Mouse (Mus musculus): ENCODE measurements at regions not wholly inside any gene's neighbourhood (a gene's known extent, or its start where the extent isn't known, plus 50 kb on each side); places are given as distances from the start of the nearest gene placed in this dataset.
"Not testable (repeated sequence)": the region's sequence is repeated elsewhere in the genome, so short reads cannot be mapped to it uniquely, and the experiment has no call there.

- peak; percentile 2 to 12 for DNase-seq (ENCODE audit: low spot score in 2 of 2)
Measured at GRCm38 (mm10) chr6:62573611-62574010, 682.1 kb upstream of the Grid2 start.

GRCm38 (mm10) chr6:62576200-62576599 is 679.5 kb upstream of the Grid2 start:
- DNase-seq (ENCODE audit: low spot score in 2 of 2), result peak; percentile 2

- DNase-seq (ENCODE audit: low spot score in 2 of 2), result no peak
Measured at GRCm38 (mm10) chr6:62620543-62620942, 635.1 kb upstream of the Grid2 start.

GRCm38 (mm10) chr6:62668123-62668522 is 587.6 kb upstream of the Grid2 start:
- DNase-seq (ENCODE audit: low spot score in 2 of 2), result not testable (repeated sequence)

- no peak for DNase-seq (ENCODE audit: low spot score in 2 of 2)
Measured at GRCm38 (mm10) chr6:62718389-62718788, 537.3 kb upstream of the Grid2 start.

GRCm38 (mm10) chr6:62719541-62720155 is 536.0 kb upstream of the Grid2 start:
- DNase-seq (ENCODE audit: low spot score in 2 of 2), result no peak

Measured in urinary bladder, postnatal 36 days (tissue).